Comparison of ENCODE assay signal across 24 mouse cellular contexts in the genomic region with DNA sequence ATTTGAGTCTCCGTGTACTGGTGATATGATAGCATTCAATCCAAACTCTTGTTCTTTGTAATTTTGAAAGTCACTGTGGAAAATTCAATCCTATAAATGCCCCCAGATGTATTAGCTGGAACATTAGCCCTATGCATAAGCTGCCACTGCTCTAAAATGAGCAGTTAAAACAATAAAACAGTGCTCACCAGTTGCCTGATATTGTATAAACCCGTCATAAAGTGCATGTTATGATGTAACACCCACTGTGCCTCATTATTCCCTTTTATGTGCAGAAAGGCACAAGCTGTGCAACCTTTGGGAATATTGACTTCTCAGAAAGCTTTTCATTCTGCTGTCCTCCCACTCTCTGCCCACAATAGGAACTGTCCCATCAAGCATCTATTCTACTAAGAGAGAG.
DNase-seq lines count a peak whose midpoint lies in the region; ATAC-seq and TF ChIP-seq lines count a peak whose summit lies in the region.
"Had no signal": no experiment of that assay in that cellular context is flagged by ENCODE, and none has a peak within 500 bp of the region (broad histone marks: within the 10 kb centered on the region; RNA-seq: fewer than 3 reads in every experiment).

No protein-coding gene starts in this region.

- no peaks in the 10 kb centered on the region for H3K27me3 ChIP-seq in neural tube, embryonic 13.5 days
- no peaks in the 10 kb centered on the region for H3K27me3 ChIP-seq in neural tube, embryonic 15.5 days (replicated peaks)
- H3K27me3 ChIP-seq in neural tube, embryonic 14.5 days (ENCODE audit: control insufficient read depth, insufficient read depth, low read length): no peaks in the 10 kb centered on the region
- no peaks in the 10 kb centered on the region for H3K27me3 ChIP-seq in forebrain, embryonic 15.5 days
- H3K27me3 ChIP-seq: CH12.LX, Patski had no signal

- no peak overlapping the region for H3K4me3 ChIP-seq in neural tube, embryonic 13.5 days
- H3K4me3 ChIP-seq in neural tube, embryonic 15.5 days (replicated peaks): no peak overlapping the region
- H3K4me3 ChIP-seq in neural tube, embryonic 14.5 days (ENCODE audit: low read depth, low read length): no peak overlapping the region
- H3K4me3 ChIP-seq in forebrain, embryonic 15.5 days: no peak overlapping the region

- H3K9me3 ChIP-seq in neural tube, embryonic 13.5 days: no peaks in the 10 kb centered on the region
- no peaks in the 10 kb centered on the region for H3K9me3 ChIP-seq in neural tube, embryonic 15.5 days (replicated peaks)
- no peaks in the 10 kb centered on the region for H3K9me3 ChIP-seq in neural tube, embryonic 14.5 days (ENCODE audit: control insufficient read depth, low read length)
- H3K9me3 ChIP-seq in forebrain, embryonic 15.5 days: no peaks in the 10 kb centered on the region
- H3K9me3 ChIP-seq: G1E had no signal

- no peak for TF ChIP-seq CTCF in brain, embryonic 14.5 days (IDR thresholded peaks at IDR 0.05; ENCODE audit: borderline replicate concordance, extremely low read depth, insufficient read depth, insufficient read length)

- no peak overlapping the region for H3K4me2 ChIP-seq in neural tube, embryonic 13.5 days
- H3K4me2 ChIP-seq in neural tube, embryonic 15.5 days: no peak overlapping the region
- H3K4me2 ChIP-seq in neural tube, embryonic 14.5 days (ENCODE audit: low read depth, low read length): no peak overlapping the region
- H3K4me2 ChIP-seq in forebrain, embryonic 15.5 days (replicated peaks): no peak overlapping the region

- no peaks in the 10 kb centered on the region for H3K4me1 ChIP-seq in neural tube, embryonic 13.5 days (replicated peaks)
- no peaks in the 10 kb centered on the region for H3K4me1 ChIP-seq in neural tube, embryonic 15.5 days
- no peaks in the 10 kb centered on the region for H3K4me1 ChIP-seq in neural tube, embryonic 14.5 days (ENCODE audit: control insufficient read depth, insufficient read depth, low read length)
- no peaks in the 10 kb centered on the region for H3K4me1 ChIP-seq in forebrain, embryonic 15.5 days

- ATAC-seq in neural tube, embryonic 13.5 days (ENCODE audit: low read depth): peak; percentile 50; the same call in 1 of the 2 replicates
- ATAC-seq in neural tube, embryonic 15.5 days (ENCODE audit: low FRiP score): no peak
- peak; percentile 65; the same call in 1 of the 2 replicates for ATAC-seq in neural tube, embryonic 14.5 days (ENCODE audit: low read depth)
- ATAC-seq in forebrain, embryonic 15.5 days (replicated peaks): no peak
- ATAC-seq: activated CD4-positive, CD25-positive, alpha-beta regulatory T cell, adult 4 months; CD4-positive, CD25-positive, alpha-beta regulatory T cell, adult 4 months; Patski had no signal

- H3K27ac ChIP-seq in neural tube, embryonic 13.5 days (replicated peaks): no peak overlapping the region
- no peak overlapping the region for H3K27ac ChIP-seq in neural tube, embryonic 15.5 days (replicated peaks)
- no peak overlapping the region for H3K27ac ChIP-seq in neural tube, embryonic 14.5 days (ENCODE audit: low read depth, low read length)
- H3K27ac ChIP-seq in forebrain, embryonic 15.5 days (replicated peaks): no peak overlapping the region

- H3K9ac ChIP-seq in neural tube, embryonic 13.5 days: no peak overlapping the region
- no peak overlapping the region for H3K9ac ChIP-seq in neural tube, embryonic 15.5 days (replicated peaks)
- no peak overlapping the region for H3K9ac ChIP-seq in neural tube, embryonic 14.5 days (replicated peaks; ENCODE audit: low read depth, low read length)
- no peak overlapping the region for H3K9ac ChIP-seq in forebrain, embryonic 15.5 days (replicated peaks)

- WGBS in neural tube, embryonic 13.5 days: 49% methylated on average over 2 of the region's 2 CpGs
- 35% methylated on average over 2 of the region's 2 CpGs for WGBS in neural tube, embryonic 15.5 days
- WGBS in neural tube, embryonic 14.5 days: 37% methylated on average over 2 of the region's 2 CpGs
- 81% methylated on average over 2 of the region's 2 CpGs for WGBS in forebrain, embryonic 15.5 days

- DNase-seq in neural tube, embryonic 10.5 days (ENCODE audit: extremely low spot score, low spot score): no peak
- DNase-seq in brain, adult 2 months (ENCODE audit: low read depth, low spot score): peak; percentile 5
- peak; percentile 15 for DNase-seq in brain, embryonic 14.5 days (ENCODE audit: low read depth)
- no peak for DNase-seq in right cerebral cortex, postnatal 4 days
- DNase-seq: adrenal gland, adult 2 months; adrenal gland, adult 8-10 months; adrenal gland, postnatal 10 days; adrenal gland, postnatal 14 days; adrenal gland, postnatal 25 days; adrenal gland, postnatal 36 days; B cell, adult 2 months; cerebellum, adult 11 months; cerebellum, adult 11-12 months; cerebellum, adult 18-20 months; cerebellum, adult 2 months had no signal

- H3K36me3 ChIP-seq in neural tube, embryonic 13.5 days: no peaks in the 10 kb centered on the region
- H3K36me3 ChIP-seq in neural tube, embryonic 15.5 days: no peaks in the 10 kb centered on the region
- no peaks in the 10 kb centered on the region for H3K36me3 ChIP-seq in neural tube, embryonic 14.5 days (ENCODE audit: control insufficient read depth, insufficient read depth, low read length)
- H3K36me3 ChIP-seq in forebrain, embryonic 15.5 days: no peaks in the 10 kb centered on the region
- H3K36me3 ChIP-seq: G1E had no signal

- TF ChIP-seq POLR2A in brain, embryonic 14.5 days (IDR thresholded peaks at IDR 0.05; ENCODE audit: borderline replicate concordance, extremely low read depth, insufficient read depth, insufficient read length, poor library complexity, severe bottlenecking): no peak

Comparison
In these comparisons a context has a peak if more than half of its experiments do, and no peak if none do; other contexts are left out.
1. ATAC-seq: peak in neural tube, embryonic 13.5 days (single experiment) and neural tube, embryonic 14.5 days (single experiment); none in neural tube, embryonic 15.5 days (single experiment) and forebrain, embryonic 15.5 days (single experiment).
2. DNase-seq: peak in brain, adult 2 months (single experiment) and brain, embryonic 14.5 days (single experiment); none in neural tube, embryonic 10.5 days (single experiment) and right cerebral cortex, postnatal 4 days (single experiment).